Mouse (Mus musculus): ENCODE measurements around the gene Zfp704. TPM values are rescaled to one million over a fixed set of nuclear protein-coding genes. Genes with fewer than 3 reads are reported as not detected.

The Zfp704 gene
- polyA plus RNA-seq, 1 experiment, result 0.82 TPM

- peak in 1 of 2 experiments; percentile 5 for DNase-seq (ENCODE audit: low read depth in 1 of 2, low spot score in 2 of 2)
- TF ChIP-seq CTCF (IDR thresholded peaks at IDR 0.05; ENCODE audit: extremely low read depth, insufficient read depth, insufficient read length, insufficient replicate concordance) (no peak), POLR2A (IDR thresholded peaks at IDR 0.05; ENCODE audit: low read depth, low read length) (no peak)
- Histone ChIP-seq H3K4me3 (ENCODE audit: extremely low read depth, insufficient read depth, insufficient read length) (no peak overlapping the region), H3K27ac (ENCODE audit: insufficient read depth, low read length) (peak overlapping the region; percentile 6; the same call in 1 of the 2 replicates), H3K27me3 (ENCODE audit: control insufficient read depth, insufficient read depth, low read length) (no peaks in the 10 kb centered on the region), H3K4me1 (ENCODE audit: control insufficient read depth, insufficient read depth, insufficient read length) (peaks cover 3% of the 10 kb centered on the region), H3K36me3 (ENCODE audit: control insufficient read depth, insufficient read depth, low read length) (no peaks in the 10 kb centered on the region)
- WGBS, result 42% methylated on average over 17 of the region's 17 CpGs
Observed at GRCm38 (mm10) chr3:9520051-9520727, 89.7 kb downstream of the Zfp704 start.

DNA sequence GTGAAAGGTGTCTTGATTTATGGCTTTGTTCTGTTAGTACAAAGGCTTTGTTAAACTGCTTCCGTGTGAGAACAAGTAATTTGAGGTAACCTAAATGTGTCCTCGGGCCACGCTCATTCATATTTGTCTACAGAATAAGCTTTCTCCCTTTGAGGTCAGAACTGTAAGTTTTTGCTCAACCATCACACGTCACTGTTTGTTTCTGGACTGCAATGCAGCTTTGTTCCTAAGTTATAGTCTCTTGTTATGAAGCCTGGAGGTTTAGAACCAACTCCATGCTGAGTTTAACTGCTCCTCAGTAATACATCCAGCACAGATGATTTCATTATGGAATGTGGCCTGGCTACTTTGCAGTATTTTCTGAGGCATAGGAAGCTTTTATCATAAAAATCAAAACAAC is 90.4 kb downstream of the Zfp704 start:
- H3K4me3 ChIP-seq (ENCODE audit: extremely low read depth, insufficient read depth, insufficient read length), result no peak overlapping the region
- no peaks in the 10 kb centered on the region for H3K36me3 ChIP-seq (ENCODE audit: control insufficient read depth, insufficient read depth, low read length)
- 70% methylated on average over 4 of the region's 4 CpGs for WGBS
- no peak for DNase-seq (ENCODE audit: low read depth in 1 of 2, low spot score in 2 of 2)
- H3K27me3 ChIP-seq (ENCODE audit: control insufficient read depth, insufficient read depth, low read length), result no peaks in the 10 kb centered on the region
- H3K4me1 ChIP-seq (ENCODE audit: control insufficient read depth, insufficient read depth, insufficient read length), result peaks cover 3% of the 10 kb centered on the region
- no peak for TF ChIP-seq POLR2A (IDR thresholded peaks at IDR 0.05; ENCODE audit: low read depth, low read length)
- no peak for TF ChIP-seq CTCF (IDR thresholded peaks at IDR 0.05; ENCODE audit: extremely low read depth, insufficient read depth, insufficient read length, insufficient replicate concordance)
- no peak overlapping the region for H3K27ac ChIP-seq (ENCODE audit: insufficient read depth, low read length)

- H3K36me3 ChIP-seq (ENCODE audit: control insufficient read depth, insufficient read depth, low read length), result no peaks in the 10 kb centered on the region
- TF ChIP-seq CTCF (IDR thresholded peaks at IDR 0.05; ENCODE audit: extremely low read depth, insufficient read depth, insufficient read length, insufficient replicate concordance), result no peak
- TF ChIP-seq POLR2A (IDR thresholded peaks at IDR 0.05; ENCODE audit: low read depth, low read length), result no peak
- H3K4me1 ChIP-seq (ENCODE audit: control insufficient read depth, insufficient read depth, insufficient read length), result peaks cover 3% of the 10 kb centered on the region
- H3K27ac ChIP-seq (ENCODE audit: insufficient read depth, low read length), result no peak overlapping the region
- WGBS, result 91% methylated on average over 7 of the region's 7 CpGs
- no peak for DNase-seq (ENCODE audit: low read depth in 1 of 2, low spot score in 2 of 2)
- no peaks in the 10 kb centered on the region for H3K27me3 ChIP-seq (ENCODE audit: control insufficient read depth, insufficient read depth, low read length)
- H3K4me3 ChIP-seq (ENCODE audit: extremely low read depth, insufficient read depth, insufficient read length), result no peak overlapping the region
Observed at GRCm38 (mm10) chr3:9518936-9519335, 90.9 kb downstream of the Zfp704 start.

- Histone ChIP-seq H3K27ac (ENCODE audit: insufficient read depth, low read length) (no peak overlapping the region), H3K4me3 (ENCODE audit: extremely low read depth, insufficient read depth, insufficient read length) (no peak overlapping the region), H3K36me3 (ENCODE audit: control insufficient read depth, insufficient read depth, low read length) (no peaks in the 10 kb centered on the region), H3K4me1 (ENCODE audit: control insufficient read depth, insufficient read depth, insufficient read length) (peaks cover 3% of the 10 kb centered on the region), H3K27me3 (ENCODE audit: control insufficient read depth, insufficient read depth, low read length) (no peaks in the 10 kb centered on the region)
- no peak for TF ChIP-seq POLR2A (IDR thresholded peaks at IDR 0.05; ENCODE audit: low read depth, low read length)
- TF ChIP-seq CTCF (IDR thresholded peaks at IDR 0.05; ENCODE audit: extremely low read depth, insufficient read depth, insufficient read length, insufficient replicate concordance), result no peak
- DNase-seq (ENCODE audit: low read depth in 1 of 2, low spot score in 2 of 2), result no peak
- WGBS, result 89% methylated on average over 7 of the region's 8 CpGs
Observed at GRCm38 (mm10) chr3:9516119-9516855, 93.6 kb downstream of the Zfp704 start.

- no peak overlapping the region for H3K4me3 ChIP-seq (ENCODE audit: extremely low read depth, insufficient read depth, insufficient read length)
- DNase-seq (ENCODE audit: low read depth in 1 of 2, low spot score in 2 of 2), result no peak
- TF ChIP-seq CTCF (IDR thresholded peaks at IDR 0.05; ENCODE audit: extremely low read depth, insufficient read depth, insufficient read length, insufficient replicate concordance) (no peak), POLR2A (IDR thresholded peaks at IDR 0.05; ENCODE audit: low read depth, low read length) (no peak)
- no peak overlapping the region for H3K27ac ChIP-seq (ENCODE audit: insufficient read depth, low read length)
- no peaks in the 10 kb centered on the region for H3K27me3 ChIP-seq (ENCODE audit: control insufficient read depth, insufficient read depth, low read length)
- H3K36me3 ChIP-seq (ENCODE audit: control insufficient read depth, insufficient read depth, low read length), result no peaks in the 10 kb centered on the region
- 62% methylated on average over 8 of the region's 8 CpGs for WGBS
- peaks cover 3% of the 10 kb centered on the region for H3K4me1 ChIP-seq (ENCODE audit: control insufficient read depth, insufficient read depth, insufficient read length)
Observed at GRCm38 (mm10) chr3:9515527-9515926, 94.4 kb downstream of the Zfp704 start.

- H3K4me1 ChIP-seq (ENCODE audit: control insufficient read depth, insufficient read depth, insufficient read length), result no peaks in the 10 kb centered on the region; the same call in 1 of the 2 replicates
- no peak overlapping the region for H3K27ac ChIP-seq (ENCODE audit: insufficient read depth, low read length)
- H3K27me3 ChIP-seq (ENCODE audit: control insufficient read depth, insufficient read depth, low read length), result no peaks in the 10 kb centered on the region
- no peak for DNase-seq (ENCODE audit: low read depth in 1 of 2, low spot score in 2 of 2)
- 90% methylated on average over 7 of the region's 7 CpGs for WGBS
- H3K36me3 ChIP-seq (ENCODE audit: control insufficient read depth, insufficient read depth, low read length), result no peaks in the 10 kb centered on the region
- TF ChIP-seq CTCF (IDR thresholded peaks at IDR 0.05; ENCODE audit: extremely low read depth, insufficient read depth, insufficient read length, insufficient replicate concordance), result no peak
- TF ChIP-seq POLR2A (IDR thresholded peaks at IDR 0.05; ENCODE audit: low read depth, low read length), result no peak
- no peak overlapping the region for H3K4me3 ChIP-seq (ENCODE audit: extremely low read depth, insufficient read depth, insufficient read length)
Observed at GRCm38 (mm10) chr3:9513703-9514110, 96.2 kb downstream of the Zfp704 start.

DNA sequence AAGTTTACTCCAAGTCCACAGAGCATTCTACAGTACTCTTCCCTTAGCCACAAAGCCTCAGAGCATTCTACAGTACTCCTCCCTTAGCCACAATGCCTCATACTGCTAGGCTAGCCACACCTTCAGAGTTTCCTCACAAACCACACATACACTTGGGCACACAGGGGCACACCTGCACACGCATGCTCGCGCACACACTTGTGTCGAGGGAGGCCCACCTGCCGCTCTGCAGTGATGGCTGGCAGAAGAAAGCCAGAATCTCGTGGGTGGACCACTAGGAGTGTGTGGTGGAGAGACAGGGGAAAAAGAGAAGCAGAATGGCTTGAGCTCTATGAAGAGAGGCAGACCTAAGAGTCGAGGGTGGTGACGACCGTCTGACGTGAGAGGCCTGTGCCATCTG is 97.7 kb downstream of the Zfp704 start:
- no peak overlapping the region for H3K27ac ChIP-seq (ENCODE audit: insufficient read depth, low read length)
- no peaks in the 10 kb centered on the region for H3K36me3 ChIP-seq (ENCODE audit: control insufficient read depth, insufficient read depth, low read length)
- no peak overlapping the region for H3K4me3 ChIP-seq (ENCODE audit: extremely low read depth, insufficient read depth, insufficient read length)
- no peaks in the 10 kb centered on the region for H3K27me3 ChIP-seq (ENCODE audit: control insufficient read depth, insufficient read depth, low read length)
- 68% methylated on average over 10 of the region's 10 CpGs for WGBS
- DNase-seq (ENCODE audit: low read depth in 1 of 2, low spot score in 2 of 2), result no peak
- TF ChIP-seq CTCF (IDR thresholded peaks at IDR 0.05; ENCODE audit: extremely low read depth, insufficient read depth, insufficient read length, insufficient replicate concordance) (no peak), POLR2A (IDR thresholded peaks at IDR 0.05; ENCODE audit: low read depth, low read length) (no peak)
- H3K4me1 ChIP-seq (ENCODE audit: control insufficient read depth, insufficient read depth, insufficient read length), result no peaks in the 10 kb centered on the region; the same call in 1 of the 2 replicates

Measured in spleen, adult 2 months (tissue).